Mouse (Mus musculus): ENCODE measurements around the gene Lamc1. TPM values are rescaled to one million over a fixed set of nuclear protein-coding genes. Genes with fewer than 3 reads are reported as not detected.

Lamc1 gene
- polyA plus RNA-seq, 1 experiment, result 30.3 TPM

DNA sequence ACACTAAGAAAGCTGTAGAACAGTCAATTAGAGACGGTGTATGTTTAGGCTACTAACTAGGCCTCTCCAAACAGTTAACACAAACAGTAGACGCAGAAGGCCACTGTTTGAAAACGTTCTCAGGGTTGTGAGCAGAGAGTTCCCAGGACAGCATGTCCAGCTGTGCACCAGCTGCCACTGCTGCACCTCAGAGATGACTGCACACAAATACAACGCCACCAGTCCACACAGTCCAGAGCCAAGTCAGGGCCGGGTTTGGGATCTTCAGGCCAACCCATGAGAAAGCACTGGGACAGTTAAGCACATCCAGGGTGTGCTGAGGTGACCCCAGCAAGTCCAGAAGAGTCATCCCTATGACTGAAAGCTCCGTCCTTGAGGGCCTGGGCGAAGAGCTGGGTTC lies 67.0 kb downstream of the Lamc1 start:
- no peak for TF ChIP-seq POLR2A (IDR thresholded peaks at IDR 0.05; ENCODE audit: control insufficient read depth, extremely low read depth, insufficient read depth, low read length, poor library complexity)
- no peak for TF ChIP-seq CTCF (IDR thresholded peaks at IDR 0.05; ENCODE audit: borderline replicate concordance, control insufficient read depth, extremely low read depth, insufficient read depth, low read length, poor library complexity)
- Histone ChIP-seq H3K36me3 (ENCODE audit: control insufficient read depth, insufficient read depth, low read length) (no peaks in the 10 kb centered on the region), H3K27ac (ENCODE audit: control insufficient read depth, insufficient read depth, low read length) (no peak overlapping the region), H3K27me3 (ENCODE audit: control insufficient read depth, insufficient read depth, low read length) (no peaks in the 10 kb centered on the region), H3K4me3 (ENCODE audit: control insufficient read depth, insufficient read depth, low read length) (no peak overlapping the region), H3K4me1 (replicated peaks; ENCODE audit: control insufficient read depth, insufficient read depth, low read length) (no peaks in the 10 kb centered on the region)
- no peak for DNase-seq
- WGBS, result 92% methylated on average over 7 of the region's 7 CpGs

DNA sequence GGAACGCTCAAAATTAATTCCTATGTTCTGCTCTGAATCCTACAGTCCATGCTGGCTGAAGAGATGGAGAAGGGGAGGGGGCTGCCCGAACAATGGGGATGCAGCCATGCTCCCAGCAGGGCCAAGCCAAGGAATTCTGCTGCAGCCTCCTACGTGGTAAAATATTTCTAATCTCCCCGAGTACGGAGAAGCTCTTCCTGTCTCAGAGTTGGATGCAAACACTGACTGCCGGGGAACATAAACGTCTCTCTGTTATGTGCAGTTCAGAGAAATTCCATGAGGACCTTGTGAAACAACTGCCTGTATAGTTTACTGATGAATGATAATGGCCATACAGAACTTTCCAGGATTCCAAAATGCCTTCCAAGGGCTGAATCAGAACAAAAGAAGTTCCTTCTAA lies 67.5 kb downstream of the Lamc1 start:
- no peak overlapping the region for H3K27ac ChIP-seq (ENCODE audit: control insufficient read depth, insufficient read depth, low read length)
- no peaks in the 10 kb centered on the region for H3K4me1 ChIP-seq (replicated peaks; ENCODE audit: control insufficient read depth, insufficient read depth, low read length)
- 88% methylated on average over 7 of the region's 7 CpGs for WGBS
- no peaks in the 10 kb centered on the region for H3K36me3 ChIP-seq (ENCODE audit: control insufficient read depth, insufficient read depth, low read length)
- DNase-seq, result no peak
- no peaks in the 10 kb centered on the region for H3K27me3 ChIP-seq (ENCODE audit: control insufficient read depth, insufficient read depth, low read length)
- H3K4me3 ChIP-seq (ENCODE audit: control insufficient read depth, insufficient read depth, low read length), result no peak overlapping the region
- TF ChIP-seq POLR2A (IDR thresholded peaks at IDR 0.05; ENCODE audit: control insufficient read depth, extremely low read depth, insufficient read depth, low read length, poor library complexity), result no peak

DNA sequence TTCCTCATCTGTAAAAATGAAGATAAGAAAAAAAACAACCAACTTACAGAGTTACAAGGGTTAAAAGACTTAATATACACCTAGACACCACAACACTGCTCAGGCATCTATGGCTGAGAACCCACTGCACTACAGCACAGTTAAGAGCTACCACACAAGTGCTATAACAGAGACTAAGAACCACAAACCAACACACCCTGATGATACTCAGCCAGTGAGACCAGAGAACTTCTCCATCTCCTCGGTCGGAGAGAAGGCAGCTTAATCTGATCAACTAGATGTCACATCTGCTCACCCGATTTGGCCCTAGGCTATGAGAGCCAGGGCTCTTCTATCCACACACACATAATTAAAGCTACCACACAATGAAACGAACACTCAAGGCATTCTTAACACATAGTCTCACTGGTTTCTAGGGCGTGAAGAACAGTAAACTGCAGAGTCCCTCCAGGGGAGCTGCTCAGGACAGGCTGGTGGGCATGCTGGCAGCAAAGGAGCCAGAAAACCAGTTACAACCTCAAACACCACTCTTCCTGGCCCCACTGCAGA lies 72.8 kb downstream of the Lamc1 start:
- H3K4me1 ChIP-seq (replicated peaks; ENCODE audit: control insufficient read depth, insufficient read depth, low read length), result no peaks in the 10 kb centered on the region
- H3K27ac ChIP-seq (ENCODE audit: control insufficient read depth, insufficient read depth, low read length), result no peak overlapping the region
- TF ChIP-seq POLR2A (IDR thresholded peaks at IDR 0.05; ENCODE audit: control insufficient read depth, extremely low read depth, insufficient read depth, low read length, poor library complexity) (no peak), CTCF (IDR thresholded peaks at IDR 0.05; ENCODE audit: borderline replicate concordance, control insufficient read depth, extremely low read depth, insufficient read depth, low read length, poor library complexity) (no peak)
- WGBS, result 90% methylated on average over 5 of the region's 5 CpGs
- H3K4me3 ChIP-seq (ENCODE audit: control insufficient read depth, insufficient read depth, low read length), result no peak overlapping the region
- no peaks in the 10 kb centered on the region for H3K36me3 ChIP-seq (ENCODE audit: control insufficient read depth, insufficient read depth, low read length)
- H3K27me3 ChIP-seq (ENCODE audit: control insufficient read depth, insufficient read depth, low read length), result no peaks in the 10 kb centered on the region
- no peak for DNase-seq

DNA sequence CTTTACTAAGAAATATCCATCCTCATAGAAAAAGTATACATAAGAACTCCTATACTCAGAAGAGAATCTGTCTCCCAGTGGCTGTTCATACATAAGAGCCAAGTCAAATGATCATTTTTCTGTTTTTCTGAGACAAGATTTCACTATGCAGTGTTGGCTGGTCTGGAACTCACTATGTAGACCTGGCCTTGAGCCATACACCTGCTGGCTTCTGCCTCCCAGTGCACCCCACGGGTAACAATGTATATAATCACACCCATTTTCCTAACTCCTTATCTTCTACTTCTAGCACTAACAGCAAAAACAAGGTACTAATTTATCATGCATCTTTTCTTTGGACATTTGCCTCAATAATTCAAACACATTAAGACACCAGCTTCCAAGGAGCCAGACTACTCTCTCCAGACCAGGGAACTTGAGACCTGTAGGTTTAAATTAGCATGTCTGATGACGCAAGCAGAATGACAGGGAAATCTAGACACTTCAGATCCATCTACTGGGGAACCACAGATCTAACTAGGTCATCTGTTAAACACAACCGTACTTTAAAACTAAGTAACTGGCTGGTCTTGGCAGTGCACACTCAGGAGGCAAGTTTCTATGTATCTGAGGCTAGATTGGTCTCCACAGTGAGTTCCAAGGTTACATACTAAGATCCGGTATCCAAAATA lies 79.9 kb downstream of the Lamc1 start:
- H3K36me3 ChIP-seq (ENCODE audit: control insufficient read depth, insufficient read depth, low read length), result no peaks in the 10 kb centered on the region
- no peak overlapping the region for H3K27ac ChIP-seq (ENCODE audit: control insufficient read depth, insufficient read depth, low read length)
- no peaks in the 10 kb centered on the region for H3K27me3 ChIP-seq (ENCODE audit: control insufficient read depth, insufficient read depth, low read length)
- DNase-seq, result no peak
- H3K4me1 ChIP-seq (replicated peaks; ENCODE audit: control insufficient read depth, insufficient read depth, low read length), result no peaks in the 10 kb centered on the region
- no peak overlapping the region for H3K4me3 ChIP-seq (ENCODE audit: control insufficient read depth, insufficient read depth, low read length)
- no peak for TF ChIP-seq POLR2A (IDR thresholded peaks at IDR 0.05; ENCODE audit: control insufficient read depth, extremely low read depth, insufficient read depth, low read length, poor library complexity)
- no peak for TF ChIP-seq CTCF (IDR thresholded peaks at IDR 0.05; ENCODE audit: borderline replicate concordance, control insufficient read depth, extremely low read depth, insufficient read depth, low read length, poor library complexity)
- 79% methylated on average over 4 of the region's 4 CpGs for WGBS

DNA sequence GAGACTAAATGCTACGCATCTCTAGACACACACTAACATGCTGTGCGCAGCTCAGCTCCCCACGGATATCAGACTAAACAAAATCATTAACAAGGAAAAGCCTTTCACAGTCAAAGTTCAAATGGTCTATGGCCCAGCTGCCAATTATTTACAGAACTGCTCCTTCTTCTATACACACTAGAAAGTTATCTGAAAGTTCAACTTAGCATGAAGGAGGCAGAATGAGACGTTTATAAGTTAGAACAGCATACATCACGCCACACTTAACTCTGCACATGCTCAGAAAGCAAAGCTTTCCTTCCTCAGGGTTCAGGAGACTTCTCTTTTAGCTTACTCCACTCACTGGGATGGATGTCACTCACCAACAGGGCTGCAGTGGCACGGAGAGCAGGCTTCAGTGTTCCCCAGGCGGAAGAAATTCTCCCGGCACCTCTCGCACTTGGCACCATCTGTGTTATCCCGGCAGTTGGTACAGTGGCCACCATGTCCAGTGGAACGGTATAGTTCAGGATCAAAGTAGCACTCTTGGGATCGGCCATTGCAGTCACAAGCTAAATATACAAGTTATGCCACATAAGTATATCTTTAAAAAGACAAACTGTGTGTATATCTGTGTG lies 80.9 kb downstream of the Lamc1 start:
- DNase-seq, result no peak
- no peak overlapping the region for H3K4me3 ChIP-seq (ENCODE audit: control insufficient read depth, insufficient read depth, low read length)
- H3K27ac ChIP-seq (ENCODE audit: control insufficient read depth, insufficient read depth, low read length), result no peak overlapping the region
- H3K36me3 ChIP-seq (ENCODE audit: control insufficient read depth, insufficient read depth, low read length), result no peaks in the 10 kb centered on the region
- TF ChIP-seq POLR2A (IDR thresholded peaks at IDR 0.05; ENCODE audit: control insufficient read depth, extremely low read depth, insufficient read depth, low read length, poor library complexity) (no peak), CTCF (IDR thresholded peaks at IDR 0.05; ENCODE audit: borderline replicate concordance, control insufficient read depth, extremely low read depth, insufficient read depth, low read length, poor library complexity) (no peak)
- WGBS, result 97% methylated on average over 12 of the region's 12 CpGs
- H3K27me3 ChIP-seq (ENCODE audit: control insufficient read depth, insufficient read depth, low read length), result no peaks in the 10 kb centered on the region
- no peaks in the 10 kb centered on the region for H3K4me1 ChIP-seq (replicated peaks; ENCODE audit: control insufficient read depth, insufficient read depth, low read length)

DNA sequence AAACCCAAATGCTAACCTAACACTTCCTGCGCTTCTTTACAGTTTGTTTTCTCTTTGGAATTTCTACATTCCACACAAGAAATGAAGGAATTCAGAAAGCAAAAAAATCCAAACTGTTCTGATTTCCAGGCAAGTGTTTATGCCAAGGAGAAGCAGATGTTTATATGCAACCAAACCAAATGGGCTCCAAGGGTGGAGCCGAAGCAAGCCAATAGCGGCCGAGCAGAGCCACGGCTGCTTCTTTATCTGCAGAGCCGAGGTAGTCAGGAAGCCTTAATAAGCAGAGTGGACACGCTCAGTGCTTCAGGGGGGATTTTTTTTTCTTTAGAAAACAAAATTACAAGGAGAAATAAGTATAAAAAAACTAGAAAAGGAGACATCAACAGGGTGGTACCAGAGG lies 91.2 kb downstream of the Lamc1 start:
- TF ChIP-seq CTCF (IDR thresholded peaks at IDR 0.05; ENCODE audit: borderline replicate concordance, control insufficient read depth, extremely low read depth, insufficient read depth, low read length, poor library complexity) (no peak), POLR2A (IDR thresholded peaks at IDR 0.05; ENCODE audit: control insufficient read depth, extremely low read depth, insufficient read depth, low read length, poor library complexity) (no peak)
- DNase-seq, result no peak
- H3K4me1 ChIP-seq (replicated peaks; ENCODE audit: control insufficient read depth, insufficient read depth, low read length), result peaks cover 4% of the 10 kb centered on the region
- WGBS, result 94% methylated on average over 7 of the region's 7 CpGs
- H3K36me3 ChIP-seq (ENCODE audit: control insufficient read depth, insufficient read depth, low read length), result no peaks in the 10 kb centered on the region
- H3K27ac ChIP-seq (ENCODE audit: control insufficient read depth, insufficient read depth, low read length), result no peak overlapping the region
- H3K27me3 ChIP-seq (ENCODE audit: control insufficient read depth, insufficient read depth, low read length), result no peaks in the 10 kb centered on the region
- H3K4me3 ChIP-seq (ENCODE audit: control insufficient read depth, insufficient read depth, low read length), result no peak overlapping the region

All from thymus, adult 2 months (tissue).